Mouse (Mus musculus) heart, adult 11 months (tissue): Measurements from ENCODE around the gene Zfp157.
"Not testable (repeated sequence)": the region's sequence is repeated elsewhere in the genome, so short reads cannot be mapped to it uniquely, and the experiment has no call there.

Experiments used
- DNase-seq: peaks from one replicate; pipeline ENCODE4 v3.0.0; 2022

Zfp157 gene

DNA sequence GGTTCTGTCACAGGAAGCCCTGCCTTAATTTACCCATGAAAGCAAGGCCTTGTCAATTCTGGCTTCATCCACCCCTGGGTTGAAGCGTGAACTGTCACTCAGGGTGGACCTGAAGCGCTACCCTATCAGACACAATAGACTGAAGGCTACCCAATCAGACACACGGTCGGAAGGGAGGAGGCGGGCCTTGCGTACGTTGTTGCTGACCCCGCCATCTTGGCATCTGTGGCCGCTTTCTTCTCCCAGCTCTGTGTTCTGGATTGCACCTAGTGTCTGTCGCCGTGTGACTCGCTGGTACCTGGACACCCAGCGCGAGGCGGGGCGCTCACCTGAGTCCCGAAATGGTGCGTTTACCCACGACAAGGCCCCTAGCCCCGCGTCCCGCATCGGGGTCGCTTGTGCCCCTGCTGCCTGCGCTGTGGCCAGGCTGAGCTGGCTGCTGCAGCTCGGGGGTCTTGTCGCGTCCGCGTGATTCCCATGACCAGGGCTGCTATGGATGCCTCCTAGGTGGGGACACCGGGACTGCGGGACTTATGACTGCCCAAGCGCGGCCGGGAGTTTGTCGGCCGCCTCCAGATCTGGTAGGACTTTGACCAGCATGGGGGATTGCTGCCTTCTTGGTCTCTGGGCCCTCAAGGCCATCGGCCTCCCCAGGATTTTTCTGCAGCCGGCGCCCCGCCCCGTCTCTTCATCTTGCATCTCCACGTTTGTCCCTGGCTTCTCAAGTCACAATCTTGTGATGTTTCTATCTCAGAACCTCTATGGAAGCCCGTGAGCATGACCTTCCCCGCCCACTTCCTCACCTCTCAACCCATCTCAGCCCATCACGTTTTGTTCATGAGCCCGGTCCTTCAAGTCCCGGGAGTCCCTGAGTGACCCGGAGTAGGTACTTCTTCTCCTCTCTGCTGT is at the start of gene Zfp157:
TSS of gene Zfp157 (plus strand) at position 183 of the 909 bp plus-strand sequence.
- DNase-seq, result peak; percentile 99

- no peak for DNase-seq
Observed at GRCm38 (mm10) chr5:138397795-138398337, 43.4 kb upstream of the Zfp157 start.

DNA sequence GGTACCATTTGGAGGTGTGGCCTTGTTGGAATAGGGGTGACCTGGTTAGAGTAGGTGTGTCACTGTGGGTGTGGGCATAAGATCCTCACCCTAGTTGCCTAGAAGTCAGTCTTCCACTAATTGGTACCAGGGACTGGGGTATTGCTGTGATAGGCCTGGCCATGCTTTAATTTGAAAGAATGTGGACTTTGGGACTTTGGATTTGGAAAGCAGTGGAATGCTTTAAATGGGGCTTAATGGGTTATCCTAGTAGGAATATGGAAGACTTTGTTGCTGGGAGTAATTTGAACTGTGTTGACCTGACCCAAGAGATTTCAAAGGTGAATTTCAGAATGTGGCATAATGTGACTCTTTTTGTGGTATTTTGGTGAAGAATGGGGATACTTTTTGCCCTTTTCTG is 40.8 kb upstream of the Zfp157 start:
- not testable (repeated sequence) for DNase-seq

DNA sequence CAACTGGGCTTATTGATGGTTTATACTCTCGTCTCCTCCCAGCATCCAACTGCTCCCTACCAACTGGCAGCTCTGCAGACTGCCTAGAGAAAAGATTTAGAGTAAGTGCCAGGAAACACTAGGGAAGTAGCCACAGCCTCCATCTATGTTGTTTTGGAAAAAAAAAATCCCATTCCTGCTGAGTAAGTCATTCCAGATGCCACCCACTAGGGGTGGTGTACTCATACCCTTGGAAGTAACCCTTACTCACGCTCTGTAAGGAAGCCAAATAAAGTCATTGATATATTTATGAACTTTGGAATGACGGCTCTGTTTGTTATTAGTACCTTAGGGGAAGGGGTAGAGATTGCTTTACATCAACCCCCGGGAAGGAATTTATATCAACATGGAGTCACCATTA is 17.1 kb downstream of the Zfp157 start:
- DNase-seq, result no peak

GRCm38 (mm10) chr5:138459107-138459506 is 17.8 kb downstream of the Zfp157 start:
- no peak for DNase-seq

- peak; percentile 75 for DNase-seq
Observed at GRCm38 (mm10) chr5:138473601-138474000, 32.3 kb downstream of the Zfp157 start.

DNA sequence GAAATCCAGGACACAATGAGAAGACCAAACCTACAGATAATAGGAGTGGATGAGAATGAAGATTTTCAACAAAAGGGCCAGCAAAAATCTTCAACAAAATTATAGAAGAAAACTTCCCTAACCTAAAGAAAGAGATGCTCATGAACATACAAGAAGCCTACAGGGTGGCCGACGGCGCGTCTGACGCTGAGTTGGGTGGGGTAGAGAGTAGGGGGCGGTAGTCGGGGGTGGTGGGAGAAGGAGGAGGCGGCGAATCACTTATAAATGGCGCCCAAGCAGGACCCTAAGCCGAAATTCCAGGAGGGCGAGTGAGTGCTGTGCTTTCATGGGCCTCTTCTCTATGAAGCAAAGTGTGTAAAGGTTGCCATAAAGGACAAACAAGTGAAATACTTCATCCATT is 63.3 kb downstream of the Zfp157 start:
- not testable (repeated sequence) for DNase-seq
